Mouse (Mus musculus) cortical plate, adult 2 months (tissue): ENCODE measurements at regions not wholly inside any gene's neighbourhood (a gene's known extent, or its start where the extent isn't known, plus 50 kb on each side); places are given as distances from the start of the nearest gene placed in this dataset.

Experiments used
- CTCF ChIP-seq: fragments of 200-500 bp; IDR thresholded peaks from 2 replicates; pipeline ENCODE4 v1.5.1; 2011; ENCODE audit warnings: mild to moderate bottlenecking, control low read depth, low read length; ENCODE audit not compliant: insufficient read depth; ENCODE audit errors: extremely low read depth
- POLR2A ChIP-seq: fragments of 200-500 bp; IDR thresholded peaks from 2 replicates; pipeline ENCODE4 v1.6.1; 2011; ENCODE audit warnings: mild to moderate bottlenecking, low read length, control low read depth; ENCODE audit not compliant: insufficient read depth; ENCODE audit errors: extremely low read depth

- TF ChIP-seq POLR2A (no peak), CTCF (no peak)
These were observed 160.1 kb upstream of the Mmadhc start for GRCm38 (mm10) chr2:50456654-50457053.
